Mouse (Mus musculus) CH12.LX (cell line): ENCODE results near the gene Nat8. TPM values are rescaled to one million over a fixed set of nuclear protein-coding genes. Genes with fewer than 3 reads are reported as not detected.

Source experiments
- DNase-seq: peaks from one replicate; pipeline ENCODE4 v3.0.0-alpha.2; 2013; ENCODE audit errors: extremely low read depth
- H3K27ac ChIP-seq: 2 replicates; pipeline ENCODE4 v1.5.1; 2012; ENCODE audit warnings: low read depth, mild to moderate bottlenecking, control low read depth, moderate library complexity; ENCODE audit not compliant: insufficient read depth
- H3K27me3 ChIP-seq: replicated peaks from 2 replicates; pipeline ENCODE3; 2012; ENCODE audit warnings: inconsistent platforms
- H3K36me3 ChIP-seq, 2 experiments: replicated peaks in 1 of 2; 2 replicates each; pipeline versions ENCODE3 to v1.6.1; 2012; ENCODE audit warnings: inconsistent platforms in 1 of 2, low read length in 1 of 2, mild to moderate bottlenecking in 1 of 2, mixed read lengths in 1 of 2, moderate library complexity in 1 of 2; ENCODE audit not compliant: control insufficient read depth in 1 of 2, insufficient read depth in 1 of 2
- H3K4me1 ChIP-seq, 2 experiments: 2 replicates each; pipeline ENCODE4 v1.6.1; 2012; ENCODE audit warnings: inconsistent platforms in 1 of 2, moderate library complexity in 1 of 2; ENCODE audit not compliant: insufficient read depth in 2 of 2, control insufficient read depth in 1 of 2
- H3K4me2 ChIP-seq: 2 replicates; pipeline ENCODE4 v1.6.1; 2012; ENCODE audit warnings: low read depth, mild to moderate bottlenecking, control low read depth; ENCODE audit not compliant: poor library complexity, insufficient read depth, severe bottlenecking
- H3K4me3 ChIP-seq, 3 experiments: fragments of 150-350 bp in 1 of 3; sonication (generic) in 1 of 3; replicated peaks in 1 of 3; 2 replicates each; pipeline versions ENCODE3 to v1.5.1; 2011 to 2012; ENCODE audit warnings: low read depth in 2 of 3, low read length in 2 of 3, mild to moderate bottlenecking in 2 of 3, moderate library complexity in 2 of 3, control low read depth in 1 of 3, improper control_type of control experiment in 1 of 3, inconsistent platforms in 1 of 3, mixed read lengths in 1 of 3; ENCODE audit not compliant: poor library complexity in 1 of 3
- H3K79me2 ChIP-seq: replicated peaks from 2 replicates; pipeline ENCODE4 v1.6.1; 2012; ENCODE audit warnings: mild to moderate bottlenecking, moderate library complexity; ENCODE audit not compliant: control insufficient read depth, poor library complexity, insufficient read depth, severe bottlenecking; ENCODE audit errors: extremely low read depth
- H3K9ac ChIP-seq: 2 replicates; pipeline ENCODE4 v1.6.1; 2012; ENCODE audit warnings: low read depth, mild to moderate bottlenecking, control low read depth, moderate library complexity; ENCODE audit not compliant: insufficient read depth
- H3K9me3 ChIP-seq: replicated peaks from 2 replicates; pipeline ENCODE3; 2012; ENCODE audit warnings: low read length, inconsistent platforms, mixed read lengths
- BHLHE40 ChIP-seq: IDR thresholded peaks from 2 replicates; pipeline ENCODE4 v1.6.1; 2011; ENCODE audit warnings: mild to moderate bottlenecking, low read depth, low read length, improper control_type of control experiment
- CHD1 ChIP-seq: IDR thresholded peaks from 2 replicates; pipeline ENCODE4 v1.6.1; 2012; ENCODE audit warnings: low read depth, low read length, improper control_type of control experiment, inconsistent platforms
- CTCF ChIP-seq, 2 experiments: IDR thresholded peaks in 1 of 2; conservative IDR thresholded peaks in 1 of 2; 2 replicates each; pipeline ENCODE4 v1.5.1; 2011 to 2012; ENCODE audit warnings: low read depth in 2 of 2, low read length in 2 of 2, improper control_type of control experiment in 1 of 2, inconsistent platforms in 1 of 2, mild to moderate bottlenecking in 1 of 2, moderate library complexity in 1 of 2
- E2F4 ChIP-seq: IDR thresholded peaks from 2 replicates; pipeline ENCODE4 v1.6.1; 2011; ENCODE audit warnings: low read depth, low read length, improper control_type of control experiment; ENCODE audit not compliant: insufficient replicate concordance
- ELF1 ChIP-seq: IDR thresholded peaks from 2 replicates; pipeline ENCODE4 v1.6.1; 2014; ENCODE audit warnings: low read depth, mild to moderate bottlenecking, inconsistent platforms, low read length, improper control_type of control experiment
- ETS1 ChIP-seq: conservative IDR thresholded peaks from 2 replicates; pipeline ENCODE4 v1.6.1; 2012; ENCODE audit warnings: low read depth, mild to moderate bottlenecking, inconsistent platforms, low read length, improper control_type of control experiment, moderate library complexity
- GABPA ChIP-seq: IDR thresholded peaks from 2 replicates; pipeline ENCODE4 v1.6.1; 2012; ENCODE audit warnings: low read depth, low read length, improper control_type of control experiment, inconsistent platforms; ENCODE audit not compliant: insufficient replicate concordance
- IRF4 ChIP-seq: IDR thresholded peaks from 2 replicates; pipeline ENCODE4 v1.6.1; 2014; ENCODE audit warnings: low read depth, mild to moderate bottlenecking, inconsistent platforms, low read length, improper control_type of control experiment
- JUND ChIP-seq: conservative IDR thresholded peaks from 2 replicates; pipeline ENCODE4 v1.6.1; 2011; ENCODE audit warnings: low read depth, low read length, improper control_type of control experiment
- MAX ChIP-seq: IDR thresholded peaks from 2 replicates; pipeline ENCODE4 v1.6.1; 2011; ENCODE audit warnings: low read length, improper control_type of control experiment
- MXI1 ChIP-seq: IDR thresholded peaks from 2 replicates; pipeline ENCODE4 v1.6.1; 2011; ENCODE audit warnings: mild to moderate bottlenecking, low read depth, low read length, improper control_type of control experiment
- MYC ChIP-seq: IDR thresholded peaks from 2 replicates; pipeline ENCODE4 v1.6.1; 2011; ENCODE audit warnings: low read depth, mild to moderate bottlenecking, improper control_type of control experiment, low read length
- NELFE ChIP-seq: IDR thresholded peaks from 2 replicates; pipeline ENCODE4 v1.6.1; 2011; ENCODE audit warnings: low read depth, low read length, improper control_type of control experiment
- RAD21 ChIP-seq: IDR thresholded peaks from 2 replicates; pipeline ENCODE4 v1.6.1; 2011; ENCODE audit warnings: low read depth, mild to moderate bottlenecking, low read length, improper control_type of control experiment, moderate library complexity
- RCOR1 ChIP-seq: conservative IDR thresholded peaks from 2 replicates; pipeline ENCODE4 v1.6.1; 2012; ENCODE audit warnings: low read depth, mild to moderate bottlenecking, inconsistent platforms, low read length, improper control_type of control experiment
- SIN3A ChIP-seq: IDR thresholded peaks from 2 replicates; pipeline ENCODE4 v1.6.1; 2012; ENCODE audit warnings: low read length, improper control_type of control experiment, inconsistent platforms
- TBP ChIP-seq: conservative IDR thresholded peaks from 2 replicates; pipeline ENCODE4 v1.6.1; 2011; ENCODE audit warnings: low read depth, low read length, improper control_type of control experiment
- TCF12 ChIP-seq: IDR thresholded peaks from 2 replicates; pipeline ENCODE4 v1.6.1; 2014; ENCODE audit warnings: low read depth, mild to moderate bottlenecking, inconsistent platforms, low read length, improper control_type of control experiment
- UBTF ChIP-seq: IDR thresholded peaks from 2 replicates; pipeline ENCODE4 v1.6.1; 2012; ENCODE audit warnings: low read depth, mild to moderate bottlenecking, inconsistent platforms, low read length, improper control_type of control experiment, moderate library complexity
- ZC3H11A ChIP-seq: IDR thresholded peaks from 2 replicates; pipeline ENCODE4 v1.6.1; 2012; ENCODE audit warnings: low read depth, mild to moderate bottlenecking, inconsistent platforms, low read length, improper control_type of control experiment
- ZMIZ1 ChIP-seq: IDR thresholded peaks from 2 replicates; pipeline ENCODE4 v1.6.1; 2012; ENCODE audit warnings: low read depth, mild to moderate bottlenecking, inconsistent platforms, low read length, improper control_type of control experiment
- ZNF384 ChIP-seq: IDR thresholded peaks from 2 replicates; pipeline ENCODE4 v1.6.1; 2012; ENCODE audit warnings: low read depth, low read length, improper control_type of control experiment, inconsistent platforms
- dilution Hi-C: fragments of 300-500 bp; cut with MboI; formaldehyde crosslinking; loops from 2 replicates; pipeline ENCODE4 v1.14.3; 2020; ENCODE audit warnings: low sequenced_read_pairs; ENCODE audit not compliant: extremely low pct_unique_long_range_greater_than_20kb, extremely low pct_ligation_motif_present
- in situ Hi-C: fragments of 300-500 bp; cut with MboI; formaldehyde crosslinking; loops from 3 replicates; pipeline ENCODE4 v1.14.3; 2019; ENCODE audit warnings: low sequenced_read_pairs, low pct_ligation_motif_present, low pct_unique_long_range_greater_than_20kb, mixed read lengths
- polyA plus RNA-seq: library from polyadenylated mRNA; unstranded; fragments of >175 nt; gene quantifications from 2 replicates; pipeline ENCODE4 v1.2.1, GENCODE M21; 2012; ENCODE audit warnings: low read depth; ENCODE audit not compliant: insufficient read length
- total RNA-seq, 2 experiments: library from RNA; depleted of rRNA; stranded (reverse); fragments of 300-350 nt in 1 of 2; fragments of >200 nt in 1 of 2; gene quantifications; 2 replicates each; pipeline ENCODE4 v1.2.3; 2012 to 2014

Nat8 gene
- total and polyA plus RNA-seq, 3 experiments: not detected

DNA sequence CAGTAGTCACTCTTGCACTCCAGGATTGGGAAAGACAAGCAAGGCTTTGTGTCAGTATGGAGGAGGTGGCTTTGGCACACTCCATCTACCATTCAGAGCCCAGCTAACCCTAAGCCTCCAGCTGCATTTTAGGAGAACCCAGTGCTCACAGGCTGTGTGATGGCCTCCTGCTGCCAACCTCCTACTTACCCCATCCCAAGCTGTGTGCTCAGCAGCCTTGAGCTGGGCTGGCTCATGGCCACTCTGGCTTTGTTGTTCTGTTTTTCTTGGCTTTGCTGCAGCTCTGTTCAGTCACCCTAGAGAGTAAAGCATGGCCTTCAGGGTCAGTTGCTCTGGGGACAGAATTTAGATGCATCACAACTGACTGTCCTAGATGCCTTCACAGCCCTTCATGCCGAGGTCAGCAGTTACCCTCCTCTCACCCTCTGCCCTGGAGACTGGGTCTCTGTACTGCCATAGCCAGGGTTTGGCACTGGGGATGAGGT, 24.4 kb upstream of the Nat8 start:
- peaks cover 75% of the 10 kb centered on the region for H3K27me3 ChIP-seq
- no peak for TF ChIP-seq IRF4
- TF ChIP-seq JUND: no peak
- no peak for TF ChIP-seq TBP
- TF ChIP-seq UBTF: no peak
- TF ChIP-seq ELF1: no peak
- no peak for TF ChIP-seq ZMIZ1
- TF ChIP-seq ZC3H11A: no peak
- TF ChIP-seq CHD1: no peak
- no peak for TF ChIP-seq NELFE
- no peak for TF ChIP-seq GABPA
- TF ChIP-seq ETS1: no peak
- TF ChIP-seq CTCF (conservative IDR thresholded peaks at IDR 0.05 in 1 of 2, IDR thresholded peaks at IDR 0.05 in 1 of 2; ENCODE audit: low read depth in 2 of 2, low read length in 2 of 2): no peak
- no peak for TF ChIP-seq MYC
- TF ChIP-seq ZNF384: no peak
- TF ChIP-seq, all 38 proteins: peak for 0
- Histone ChIP-seq H3K4me1 (no peaks in the 10 kb centered on the region), H3K27ac (no peak overlapping the region), H3K4me3 (no peak overlapping the region), H3K9ac (no peak overlapping the region), H3K79me2 (no peaks in the 10 kb centered on the region), H3K4me2 (no peak overlapping the region), H3K9me3 (no peaks in the 10 kb centered on the region), H3K36me3 (no peaks in the 10 kb centered on the region)
- dilution Hi-C loops (no loop called here), in situ Hi-C loops (no loop called here)
- DNase-seq: no peak

DNA sequence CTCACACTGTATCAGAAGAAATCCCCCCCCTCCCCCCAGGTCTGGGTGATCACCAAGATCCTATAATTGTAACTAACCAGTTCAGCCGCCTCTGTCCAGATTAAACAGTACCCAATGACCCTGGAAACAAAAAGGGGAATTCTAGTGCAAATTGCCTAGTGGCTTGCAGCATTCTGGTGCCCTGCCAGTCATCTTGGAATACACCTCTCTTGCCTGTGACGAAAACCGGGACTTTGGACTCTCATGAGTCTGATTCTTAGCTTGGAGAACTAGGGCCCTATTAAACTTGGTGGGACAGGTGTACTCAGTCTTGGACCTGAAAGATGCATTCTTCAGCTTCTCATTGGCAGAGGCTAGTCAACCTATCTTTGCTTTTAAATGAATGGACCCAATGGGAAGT, 21.6 kb upstream of the Nat8 start:
- Histone ChIP-seq H3K9ac (no peak overlapping the region), H3K27me3 (peaks cover 73% of the 10 kb centered on the region), H3K9me3 (no peaks in the 10 kb centered on the region), H3K4me1 (no peaks in the 10 kb centered on the region), H3K36me3 (no peaks in the 10 kb centered on the region), H3K27ac (no peak overlapping the region), H3K4me3 (no peak overlapping the region), H3K4me2 (no peak overlapping the region), H3K79me2 (no peaks in the 10 kb centered on the region)
- dilution Hi-C loops (no loop called here), in situ Hi-C loops (no loop called here)
- TF ChIP-seq RCOR1 (no peak), E2F4 (no peak), ZC3H11A (no peak), ELF1 (no peak), MAX (no peak), SIN3A (no peak), TBP (no peak), RAD21 (no peak), BHLHE40 (no peak), UBTF (no peak), TCF12 (no peak), ZMIZ1 (no peak), MXI1 (no peak)
- DNase-seq: no peak
